Mouse (Mus musculus): ENCODE data around the gene Osbpl7.

- TF ChIP-seq FLI1 (IDR thresholded peaks at IDR 0.05; ENCODE audit: low read length) = no peak
- no peak for TF ChIP-seq GATA1 (IDR thresholded peaks at IDR 0.05; ENCODE audit: borderline replicate concordance, low read length)
Measured at GRCm38 (mm10) chr11:97032499-97032898, 17.9 kb upstream of the Osbpl7 start.
